Comparison of ENCODE assay signal across 12 mouse cellular contexts in genomic region chr9:32176612-32177011, GRCm38 (mm10).
DNase-seq lines count a peak whose midpoint lies in the region; ATAC-seq and TF ChIP-seq lines count a peak whose summit lies in the region.
"Had no signal": no experiment of that assay in that cellular context is flagged by ENCODE, and none has a peak within 500 bp of the region (broad histone marks: within the 10 kb centered on the region; RNA-seq: fewer than 3 reads in every experiment).

No protein-coding gene starts in this region.

- peak; percentile 82 for ATAC-seq in embryonic facial prominence, embryonic 14.5 days (ENCODE audit: low read depth)
- ATAC-seq in heart, postnatal 0 days (ENCODE audit: insufficient read depth, low read depth): peak; percentile 74
- ATAC-seq in lung, embryonic 15.5 days (ENCODE audit: borderline replicate concordance, extremely low read depth, low FRiP score, low TSS enrichment): peak; percentile 55; the same call in 1 of the 2 replicates
- no peak for ATAC-seq in granulocyte monocyte progenitor cell, adult 5-6 weeks (replicated peaks; ENCODE audit: poor library complexity, severe bottlenecking)

- DNase-seq in embryonic facial prominence, embryonic 14.5 days (ENCODE audit: low spot score): peak; percentile 78
- no peak for DNase-seq in embryonic facial prominence, embryonic 10.5 days (ENCODE audit: low spot score)
- DNase-seq in kidney, adult 11 months: peak; percentile 34
- no peak for DNase-seq in kidney, adult 18-20 months
- DNase-seq in heart, postnatal 0 days (ENCODE audit: low spot score): no peak
- DNase-seq in layer of hippocampus, adult 18-20 months (ENCODE audit: low spot score in 2 of 2): no peak
- DNase-seq: adrenal gland, postnatal 14 days; cerebellum, adult 8-10 months had no signal

- H3K9ac ChIP-seq in embryonic facial prominence, embryonic 14.5 days (ENCODE audit: low read depth, low read length): no peak overlapping the region
- H3K9ac ChIP-seq in heart, postnatal 0 days (replicated peaks; ENCODE audit: low read depth, low read length): no peak overlapping the region
- no peak overlapping the region for H3K9ac ChIP-seq in lung, embryonic 15.5 days
- H3K9ac ChIP-seq: embryonic facial prominence, embryonic 15.5 days had no signal

- H3K36me3 ChIP-seq in embryonic facial prominence, embryonic 14.5 days (ENCODE audit: control insufficient read depth, insufficient read depth, low read length): no peaks in the 10 kb centered on the region
- H3K36me3 ChIP-seq in embryonic facial prominence, embryonic 10.5 days (replicated peaks): 0 out of 2 replicates have a peak, but pooled peaks cover 3% of the 10 kb centered on the region
- H3K36me3 ChIP-seq in heart, postnatal 0 days (replicated peaks; ENCODE audit: control insufficient read depth, insufficient read depth, low read length): no peaks in the 10 kb centered on the region
- no peaks in the 10 kb centered on the region for H3K36me3 ChIP-seq in lung, embryonic 15.5 days
- H3K36me3 ChIP-seq: embryonic facial prominence, embryonic 15.5 days had no signal

- H3K9me3 ChIP-seq in embryonic facial prominence, embryonic 14.5 days (ENCODE audit: control insufficient read depth, low read length): no peaks in the 10 kb centered on the region
- H3K9me3 ChIP-seq in embryonic facial prominence, embryonic 10.5 days: no peaks in the 10 kb centered on the region
- no peaks in the 10 kb centered on the region for H3K9me3 ChIP-seq in heart, postnatal 0 days (replicated peaks; ENCODE audit: control insufficient read depth, low read length)
- H3K9me3 ChIP-seq in lung, embryonic 15.5 days: no peaks in the 10 kb centered on the region
- H3K9me3 ChIP-seq: embryonic facial prominence, embryonic 15.5 days had no signal

- no peak for TF ChIP-seq EP300 in heart, postnatal 0 days (IDR thresholded peaks at IDR 0.05; ENCODE audit: low read depth)

- H3K4me2 ChIP-seq in embryonic facial prominence, embryonic 14.5 days (ENCODE audit: low read depth, low read length): no peak overlapping the region
- H3K4me2 ChIP-seq in heart, postnatal 0 days (ENCODE audit: low read depth, low read length): no peak overlapping the region
- H3K4me2 ChIP-seq in lung, embryonic 15.5 days: no peak overlapping the region
- H3K4me2 ChIP-seq: embryonic facial prominence, embryonic 15.5 days; liver, embryonic 11.5 days had no signal

- no peak overlapping the region for H3K27ac ChIP-seq in embryonic facial prominence, embryonic 14.5 days (replicated peaks; ENCODE audit: low read depth, low read length)
- no peak overlapping the region for H3K27ac ChIP-seq in embryonic facial prominence, embryonic 10.5 days (replicated peaks)
- no peak overlapping the region for H3K27ac ChIP-seq in heart, postnatal 0 days (ENCODE audit: low read depth)
- no peak overlapping the region for H3K27ac ChIP-seq in lung, embryonic 15.5 days
- H3K27ac ChIP-seq: embryonic facial prominence, embryonic 15.5 days had no signal

- WGBS in embryonic facial prominence, embryonic 14.5 days: 46% methylated on average over 4 of the region's 4 CpGs
- WGBS in embryonic facial prominence, embryonic 10.5 days: 83% methylated on average over 4 of the region's 4 CpGs
- 38% methylated on average over 4 of the region's 4 CpGs for WGBS in heart, postnatal 0 days
- WGBS in lung, embryonic 15.5 days: 53% methylated on average over 4 of the region's 4 CpGs

- 0 out of 2 replicates have a peak, but pooled peaks cover 3% of the 10 kb centered on the region for H3K4me1 ChIP-seq in embryonic facial prominence, embryonic 14.5 days (ENCODE audit: control insufficient read depth, insufficient read depth, low read length)
- peaks cover 8% of the 10 kb centered on the region for H3K4me1 ChIP-seq in embryonic facial prominence, embryonic 10.5 days
- H3K4me1 ChIP-seq in heart, postnatal 0 days (ENCODE audit: control insufficient read depth, insufficient read depth): no peaks in the 10 kb centered on the region
- no peaks in the 10 kb centered on the region for H3K4me1 ChIP-seq in lung, embryonic 15.5 days

- TF ChIP-seq CTCF in heart, postnatal 0 days (IDR thresholded peaks at IDR 0.05; ENCODE audit: low read depth): no peak

- no peak overlapping the region for H3K4me3 ChIP-seq in embryonic facial prominence, embryonic 14.5 days (ENCODE audit: low read depth, low read length)
- H3K4me3 ChIP-seq in embryonic facial prominence, embryonic 10.5 days: no peak overlapping the region
- no peak overlapping the region for H3K4me3 ChIP-seq in heart, postnatal 0 days (ENCODE audit: low read depth, low read length)
- H3K4me3 ChIP-seq in lung, embryonic 15.5 days: no peak overlapping the region
- H3K4me3 ChIP-seq: embryonic facial prominence, embryonic 15.5 days had no signal

- no peaks in the 10 kb centered on the region for H3K27me3 ChIP-seq in embryonic facial prominence, embryonic 14.5 days (replicated peaks; ENCODE audit: control insufficient read depth, insufficient read depth, low read length)
- H3K27me3 ChIP-seq in embryonic facial prominence, embryonic 10.5 days (replicated peaks; ENCODE audit: low read depth, poor library complexity, severe bottlenecking): no peaks in the 10 kb centered on the region
- no peaks in the 10 kb centered on the region for H3K27me3 ChIP-seq in heart, postnatal 0 days (ENCODE audit: control insufficient read depth, insufficient read depth, low read length)
- no peaks in the 10 kb centered on the region for H3K27me3 ChIP-seq in lung, embryonic 15.5 days
- H3K27me3 ChIP-seq: embryonic facial prominence, embryonic 15.5 days had no signal

Comparison
In these comparisons a context has a peak if more than half of its experiments do, and no peak if none do; other contexts are left out.
1. DNase-seq: peak in embryonic facial prominence, embryonic 14.5 days (single experiment) and kidney, adult 11 months (single experiment); none in embryonic facial prominence, embryonic 10.5 days (single experiment), kidney, adult 18-20 months (single experiment), heart, postnatal 0 days (single experiment) and layer of hippocampus, adult 18-20 months (0 of 2).